In genomic region chr4:48045281-48045720, GRCm38 (mm10) we compare ENCODE assay signal across 8 mouse cellular contexts. TPM values are rescaled to one million over a fixed set of nuclear protein-coding genes. Genes with fewer than 3 reads are reported as not detected.
DNase-seq lines count a peak whose midpoint lies in the region; ATAC-seq and TF ChIP-seq lines count a peak whose summit lies in the region.

No protein-coding gene starts in this region.

- WGBS in forebrain, embryonic 12.5 days = under 1% methylated on average over 42 of the region's 42 CpGs
- WGBS in hindbrain, embryonic 16.5 days = under 1% methylated on average over 42 of the region's 42 CpGs
- WGBS in midbrain, embryonic 10.5 days = under 1% methylated on average over 42 of the region's 42 CpGs

- H3K4me3 ChIP-seq in layer of hippocampus, adult 2 months = peak overlapping the region; percentile 88
- H3K4me3 ChIP-seq in forebrain, embryonic 12.5 days (replicated peaks) = peak overlapping the region; percentile 74
- peak overlapping the region; percentile 85 for H3K4me3 ChIP-seq in hindbrain, embryonic 16.5 days (ENCODE audit: low read length)
- peak overlapping the region; percentile 82 for H3K4me3 ChIP-seq in midbrain, embryonic 10.5 days

- H3K9ac ChIP-seq in forebrain, embryonic 12.5 days = peak overlapping the region; percentile 51
- H3K9ac ChIP-seq in hindbrain, embryonic 16.5 days (ENCODE audit: low read depth, low read length) = peak overlapping the region; percentile 81

- peaks cover 48% of the 10 kb centered on the region for H3K4me1 ChIP-seq in forebrain, embryonic 12.5 days
- peaks cover 41% of the 10 kb centered on the region for H3K4me1 ChIP-seq in hindbrain, embryonic 16.5 days (ENCODE audit: control insufficient read depth, insufficient read depth, low read depth, low read length)
- peaks cover 74% of the 10 kb centered on the region for H3K4me1 ChIP-seq in midbrain, embryonic 10.5 days

- peaks cover 40% of the 10 kb centered on the region for H3K27me3 ChIP-seq in forebrain, embryonic 12.5 days
- peaks cover 7% of the 10 kb centered on the region for H3K27me3 ChIP-seq in hindbrain, embryonic 16.5 days (replicated peaks; ENCODE audit: control insufficient read depth, insufficient read depth, low read length)
- H3K27me3 ChIP-seq in midbrain, embryonic 10.5 days (ENCODE audit: low read depth, poor library complexity, severe bottlenecking) = peaks cover 47% of the 10 kb centered on the region

- no peak for DNase-seq in layer of hippocampus, adult 2 months (ENCODE audit: low spot score in 2 of 2)
- DNase-seq in layer of hippocampus, adult 8-10 months (ENCODE audit: low spot score in 2 of 2) = no peak
- DNase-seq in T-cell, adult 2 months (ENCODE audit: low spot score) = peak; percentile 47
- peak; percentile 69 for DNase-seq in midbrain, embryonic 10.5 days (ENCODE audit: low spot score)
- DNase-seq in thymus, postnatal 14 days = peak; percentile 61
- DNase-seq in layer of hippocampus, adult 9-11 months = no peak

- peak overlapping the region; percentile 100 for H3K27ac ChIP-seq in layer of hippocampus, adult 2 months
- peak overlapping the region; percentile 75 for H3K27ac ChIP-seq in forebrain, embryonic 12.5 days
- H3K27ac ChIP-seq in hindbrain, embryonic 16.5 days (ENCODE audit: low read depth, low read length) = peak overlapping the region; percentile 88
- H3K27ac ChIP-seq in midbrain, embryonic 10.5 days (replicated peaks) = peak overlapping the region; percentile 97

- no peak; the same call in 1 of the 2 replicates for ATAC-seq in forebrain, embryonic 12.5 days (ENCODE audit: low FRiP score)
- no peak for ATAC-seq in hindbrain, embryonic 16.5 days

- TF ChIP-seq CTCF in layer of hippocampus, adult 2 months (conservative IDR thresholded peaks at IDR 0.05) = no peak; the same call in 1 of the 2 replicates

- H3K36me3 ChIP-seq in forebrain, embryonic 12.5 days (replicated peaks) = no peaks in the 10 kb centered on the region
- no peaks in the 10 kb centered on the region for H3K36me3 ChIP-seq in hindbrain, embryonic 16.5 days (ENCODE audit: control insufficient read depth, insufficient read depth, low read length)
- no peaks in the 10 kb centered on the region for H3K36me3 ChIP-seq in midbrain, embryonic 10.5 days

- H3K9me3 ChIP-seq in forebrain, embryonic 12.5 days = no peaks in the 10 kb centered on the region
- H3K9me3 ChIP-seq in hindbrain, embryonic 16.5 days (ENCODE audit: control insufficient read depth, low read length) = no peaks in the 10 kb centered on the region
- no peaks in the 10 kb centered on the region for H3K9me3 ChIP-seq in midbrain, embryonic 10.5 days (replicated peaks)

- H3K4me2 ChIP-seq in forebrain, embryonic 12.5 days = peak overlapping the region; percentile 97
- H3K4me2 ChIP-seq in hindbrain, embryonic 16.5 days (ENCODE audit: low read length) = peak overlapping the region; percentile 99

RNA-seq across cellular contexts. Expression of gene Nr4a3, which starts 0.3 kb away (rescaled TPM):
- total RNA-seq in layer of hippocampus, adult 2 months (2021) = 10 to 100 TPM; 63.5 to 68.7 TPM
- 10 to 100 TPM; 49.2 to 68.0 (median 60.0) TPM for total RNA-seq in layer of hippocampus, adult 8-10 months (2022)
- 0.36 and 0.45 TPM in 2 replicates for polyA plus RNA-seq in forebrain, embryonic 12.5 days (2016; fragmentation: Nextera tagmentation; extraction: Ambion mirVana)
- polyA plus RNA-seq in hindbrain, embryonic 16.5 days (2015; fragmentation: Nextera tagmentation; extraction: Ambion mirVana) = 0.89 and 1.3 TPM in 2 replicates
- polyA plus RNA-seq in midbrain, embryonic 10.5 days (2016; fragmentation: Nextera tagmentation; extraction: Ambion mirVana) = 0.60 and 0.61 TPM in 2 replicates

Comparison
In these comparisons a context has a peak if more than half of its experiments do, and no peak if none do; other contexts are left out.
1. DNase-seq: peak in T-cell, adult 2 months (single experiment), midbrain, embryonic 10.5 days (single experiment) and thymus, postnatal 14 days (single experiment); none in layer of hippocampus, adult 2 months (0 of 2), layer of hippocampus, adult 8-10 months (0 of 2) and layer of hippocampus, adult 9-11 months (single experiment).
2. Peak in every context shown above with its lines, with median percentiles within 50 percentile points of each other: H3K27ac ChIP-seq and H3K4me3 ChIP-seq.